Mouse (Mus musculus) liver, embryonic 15.5 days (tissue): ENCODE measurements around the gene 1700013F07Rik. TPM values are rescaled to one million over a fixed set of nuclear protein-coding genes. Genes with fewer than 3 reads are reported as not detected.

Experiments
- ATAC-seq: fragments of 200-750 bp; cut with Nextera tagmentation; 2 replicates; pipeline ENCODE4 v1.8.0; 2017; ENCODE audit warnings: moderate number of reproducible peaks, mild to moderate bottlenecking, moderate library complexity; ENCODE audit not compliant: insufficient read depth
- H3K27ac ChIP-seq: fragments of 300-500 bp; sonication (generic); replicated peaks from 2 replicates; pipeline ENCODE4 v1.5.1; 2015; ENCODE audit warnings: mild to moderate bottlenecking, inconsistent platforms
- H3K27me3 ChIP-seq: fragments of 300-500 bp; sonication (generic); 2 replicates; pipeline ENCODE4 v1.6.1; 2015; ENCODE audit warnings: mild to moderate bottlenecking, inconsistent platforms
- H3K36me3 ChIP-seq: fragments of 300-500 bp; sonication (generic); replicated peaks from 2 replicates; pipeline ENCODE4 v1.6.1; 2015; ENCODE audit warnings: moderate library complexity, mild to moderate bottlenecking, inconsistent platforms
- H3K4me1 ChIP-seq: fragments of 300-500 bp; sonication (generic); replicated peaks from 2 replicates; pipeline ENCODE4 v1.6.1; 2015; ENCODE audit warnings: inconsistent platforms
- H3K4me2 ChIP-seq: fragments of 300-500 bp; sonication (generic); 2 replicates; pipeline ENCODE4 v1.6.1; 2015; ENCODE audit warnings: moderate library complexity, mild to moderate bottlenecking, inconsistent platforms
- H3K4me3 ChIP-seq: fragments of 300-500 bp; sonication (generic); replicated peaks from 2 replicates; pipeline ENCODE4 v1.5.1; 2015; ENCODE audit warnings: mild to moderate bottlenecking, inconsistent platforms
- H3K9ac ChIP-seq: fragments of 300-500 bp; sonication (generic); 2 replicates; pipeline ENCODE4 v1.6.1; 2015; ENCODE audit warnings: moderate library complexity, mild to moderate bottlenecking, inconsistent platforms
- H3K9me3 ChIP-seq: fragments of 300-500 bp; sonication (generic); replicated peaks from 2 replicates; pipeline ENCODE4 v1.6.1; 2016; ENCODE audit warnings: inconsistent platforms
- WGBS: fragments of 180-500 bp; shearing (Covaris S2); methylation state at CpG from one replicate; pipeline ENCODE4 v1.1.7; 2015; ENCODE audit warnings: mixed read lengths; ENCODE audit not compliant: insufficient replicate concordance; 5-methylcytosine and 5-hydroxymethylcytosine counted together
- polyA plus RNA-seq: library from polyadenylated mRNA; unstranded; fragments of >200 nt; fragmentation: Nextera tagmentation; extraction: Ambion mirVana; gene quantifications from 2 replicates; pipeline ENCODE4 v1.2.1, GENCODE M21; 2015

1700013F07Rik gene
- polyA plus RNA-seq, 1 experiment from 2014 or later: not detected

DNA sequence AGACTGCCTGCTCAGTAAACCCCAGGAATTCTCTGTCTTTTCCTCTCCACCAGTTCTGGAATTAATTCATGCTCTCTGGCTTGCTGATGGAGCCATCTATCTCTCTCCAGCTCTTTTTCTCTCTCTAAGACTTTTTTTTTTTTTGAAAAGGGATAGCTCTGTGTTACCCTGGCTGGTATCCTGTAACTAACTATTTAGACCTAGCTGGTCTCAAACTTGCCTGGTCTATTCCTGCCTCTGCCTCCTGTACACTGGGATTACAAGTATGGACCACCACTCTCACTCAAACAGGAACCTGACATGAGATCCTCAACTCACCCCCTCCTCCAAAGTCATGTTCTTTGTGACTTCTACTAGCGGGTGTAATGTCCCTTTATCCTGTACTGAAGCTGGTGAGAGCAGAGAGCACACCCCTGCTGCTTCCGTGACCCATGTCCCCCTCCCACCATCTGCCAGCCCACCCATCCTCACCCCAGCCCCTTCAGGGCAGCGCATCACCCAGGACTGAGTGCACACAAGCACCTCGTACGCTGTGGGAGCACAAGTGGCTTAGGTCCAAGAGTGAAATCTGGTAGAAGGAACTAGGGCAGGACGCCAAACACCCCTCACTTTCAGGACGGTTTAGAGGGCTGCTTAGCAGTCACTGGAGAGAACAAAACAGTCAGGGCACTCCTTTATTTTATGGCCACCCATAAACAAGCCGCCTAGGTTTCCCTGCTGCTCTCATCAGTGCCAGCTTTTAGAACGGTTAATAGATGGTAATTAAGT, 23.1 kb upstream of the 1700013F07Rik start:
- Histone ChIP-seq H3K4me3 (no peak overlapping the region), H3K4me2 (no peak overlapping the region), H3K9me3 (no peaks in the 10 kb centered on the region), H3K4me1 (peaks cover 11% of the 10 kb centered on the region), H3K36me3 (no peaks in the 10 kb centered on the region), H3K9ac (no peak overlapping the region), H3K27me3 (peaks cover 4% of the 10 kb centered on the region; the same call in 1 of the 2 replicates), H3K27ac (no peak overlapping the region)
- ATAC-seq: no peak
- 32% methylated on average over 9 of the region's 9 CpGs for WGBS

DNA sequence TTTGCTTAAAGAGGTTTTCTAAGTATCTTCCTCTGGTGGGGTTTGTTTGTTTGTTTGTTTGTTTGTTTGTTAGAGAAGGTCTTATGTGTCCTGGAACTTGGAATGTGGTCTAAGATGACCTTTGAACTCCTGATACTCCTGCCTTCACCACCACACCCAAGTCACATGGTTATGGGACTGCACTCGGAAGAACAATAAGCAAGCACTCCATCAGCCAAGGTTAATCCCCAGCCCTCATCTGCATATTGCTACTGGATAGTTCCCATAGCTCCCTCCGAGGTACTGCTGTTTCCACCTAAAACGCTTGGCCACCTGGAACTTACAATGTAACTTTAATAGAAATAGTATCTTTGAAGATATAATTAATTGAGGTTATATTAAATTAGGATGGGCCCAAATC, 20.5 kb upstream of the 1700013F07Rik start:
- Histone ChIP-seq H3K9ac (no peak overlapping the region), H3K27ac (no peak overlapping the region), H3K4me2 (no peak overlapping the region), H3K27me3 (peaks cover 4% of the 10 kb centered on the region; the same call in 1 of the 2 replicates), H3K36me3 (no peaks in the 10 kb centered on the region), H3K4me3 (no peak overlapping the region), H3K9me3 (no peaks in the 10 kb centered on the region), H3K4me1 (peaks cover 11% of the 10 kb centered on the region)
- no peak for ATAC-seq
- 62% methylated on average over 3 of the region's 3 CpGs for WGBS

DNA sequence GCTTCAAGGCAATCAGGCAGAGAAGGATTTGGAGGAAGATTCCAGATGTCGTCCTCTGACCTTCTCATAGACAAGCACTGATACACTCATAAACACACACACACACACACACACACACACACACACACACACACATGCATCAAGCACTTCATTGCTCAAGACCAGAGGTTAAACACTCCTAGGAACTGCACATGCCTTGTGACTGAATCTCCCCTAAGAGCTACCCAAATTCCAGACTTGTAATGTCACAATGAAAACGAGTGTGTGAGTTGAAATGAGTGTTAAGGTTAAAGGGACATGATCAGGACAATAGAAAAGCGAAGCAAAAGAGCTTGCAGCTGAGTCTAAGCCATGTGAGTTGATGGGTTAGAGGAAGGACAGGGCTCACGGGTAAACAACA, 15.7 kb upstream of the 1700013F07Rik start:
- Histone ChIP-seq H3K4me1 (no peaks in the 10 kb centered on the region), H3K36me3 (no peaks in the 10 kb centered on the region), H3K4me3 (no peak overlapping the region), H3K27ac (no peak overlapping the region), H3K9ac (no peak overlapping the region), H3K4me2 (no peak overlapping the region), H3K27me3 (no peaks in the 10 kb centered on the region), H3K9me3 (no peaks in the 10 kb centered on the region)
- ATAC-seq: no peak
- 48% methylated on average over 4 of the region's 4 CpGs for WGBS

DNA sequence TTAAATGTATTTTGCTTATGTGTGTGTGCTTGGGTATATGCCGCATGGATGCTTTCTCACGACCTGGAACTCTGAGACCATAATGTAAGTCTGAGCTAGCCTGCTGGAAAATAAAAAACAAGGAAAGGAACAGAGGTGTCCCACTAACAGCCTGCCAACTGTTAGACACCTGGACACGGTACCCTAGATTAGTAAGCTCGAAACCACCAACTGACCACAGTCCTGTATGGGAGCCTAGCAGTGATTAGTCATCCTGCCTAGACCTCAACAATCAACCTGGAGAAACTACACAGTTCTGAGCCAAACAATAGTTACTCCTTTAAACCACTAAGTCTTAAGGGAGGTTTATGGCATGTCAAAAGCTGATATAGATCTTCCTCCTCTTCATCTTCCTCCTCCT, 10.5 kb upstream of the 1700013F07Rik start:
- WGBS: 54% methylated on average over 4 of the region's 4 CpGs
- H3K4me3 ChIP-seq: no peak overlapping the region
- H3K27ac ChIP-seq: no peak overlapping the region
- no peak overlapping the region for H3K9ac ChIP-seq
- H3K27me3 ChIP-seq: no peaks in the 10 kb centered on the region
- no peak for ATAC-seq
- H3K36me3 ChIP-seq: no peaks in the 10 kb centered on the region
- H3K4me1 ChIP-seq: no peaks in the 10 kb centered on the region
- H3K9me3 ChIP-seq: no peaks in the 10 kb centered on the region
- no peak overlapping the region for H3K4me2 ChIP-seq

DNA sequence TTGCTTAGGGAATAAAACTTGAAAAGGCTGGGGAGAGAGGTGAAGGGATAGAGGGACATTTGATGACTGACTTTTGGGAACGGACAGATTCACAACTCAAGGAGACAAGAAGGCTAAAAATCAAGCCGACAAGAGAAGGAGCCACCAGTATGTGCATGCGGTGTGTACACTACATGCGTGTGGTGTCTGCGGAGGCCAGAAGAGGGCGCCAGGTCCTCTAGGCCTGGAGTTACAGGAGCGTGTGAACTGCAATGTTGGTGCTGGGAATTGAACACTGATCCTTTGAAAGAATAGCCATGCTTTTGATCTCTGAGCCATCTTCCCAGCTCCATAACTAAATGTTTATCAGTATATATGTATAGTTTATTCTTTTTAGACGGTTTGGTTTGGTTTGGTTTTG, 5.5 kb upstream of the 1700013F07Rik start:
- Histone ChIP-seq H3K9ac (no peak overlapping the region), H3K4me1 (peaks cover 4% of the 10 kb centered on the region; the same call in 1 of the 2 replicates), H3K27ac (no peak overlapping the region), H3K9me3 (no peaks in the 10 kb centered on the region), H3K27me3 (0 out of 2 replicates have a peak, but pooled peaks cover 15% of the 10 kb centered on the region), H3K36me3 (no peaks in the 10 kb centered on the region), H3K4me2 (no peak overlapping the region), H3K4me3 (no peak overlapping the region)
- WGBS: 77% methylated on average over 8 of the region's 8 CpGs
- ATAC-seq: no peak

DNA sequence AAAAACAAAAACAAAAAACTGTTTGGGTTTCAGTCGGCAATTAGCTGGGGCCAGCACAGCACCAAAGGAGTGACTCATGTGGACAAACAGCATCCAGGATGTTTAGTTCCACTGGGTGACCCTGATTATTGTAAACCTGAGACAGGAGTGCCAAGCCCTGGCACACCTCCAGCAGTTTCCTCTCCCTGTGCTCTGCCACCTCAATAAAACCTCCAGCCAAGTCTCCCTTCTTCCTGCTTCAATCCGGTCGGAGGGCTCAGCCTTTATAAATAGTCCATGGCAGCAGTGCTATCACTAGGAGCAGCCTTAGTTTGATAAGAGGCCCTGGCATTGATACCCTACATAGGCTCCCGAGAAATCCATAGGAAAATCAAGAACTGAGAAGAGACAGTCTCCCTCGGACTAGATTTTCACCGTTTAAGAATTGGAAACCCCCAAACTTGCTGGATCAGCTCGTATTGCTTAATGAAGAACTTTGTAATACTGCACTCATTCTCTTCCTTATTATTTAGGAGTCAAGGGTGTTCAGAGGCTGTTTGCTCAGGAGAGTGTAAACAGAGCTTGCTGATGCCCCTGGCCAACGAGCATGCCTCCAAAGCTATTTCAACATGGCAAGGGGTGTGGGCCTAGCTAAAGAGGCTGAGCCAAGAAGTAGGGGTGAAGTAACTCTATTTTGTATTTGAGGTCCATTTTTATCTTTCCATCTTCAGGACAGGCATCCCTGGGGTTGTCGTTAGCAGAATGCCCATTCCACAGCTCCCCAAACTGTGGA, 650 bp upstream of the 1700013F07Rik start:
- no peak overlapping the region for H3K9ac ChIP-seq
- 53% methylated on average over 9 of the region's 9 CpGs for WGBS
- H3K36me3 ChIP-seq: no peaks in the 10 kb centered on the region
- no peak overlapping the region for H3K4me2 ChIP-seq
- H3K27ac ChIP-seq: no peak overlapping the region
- no peak for ATAC-seq
- peaks cover 55% of the 10 kb centered on the region for H3K27me3 ChIP-seq
- H3K4me3 ChIP-seq: no peak overlapping the region
- no peaks in the 10 kb centered on the region for H3K9me3 ChIP-seq
- H3K4me1 ChIP-seq: peaks cover 17% of the 10 kb centered on the region

DNA sequence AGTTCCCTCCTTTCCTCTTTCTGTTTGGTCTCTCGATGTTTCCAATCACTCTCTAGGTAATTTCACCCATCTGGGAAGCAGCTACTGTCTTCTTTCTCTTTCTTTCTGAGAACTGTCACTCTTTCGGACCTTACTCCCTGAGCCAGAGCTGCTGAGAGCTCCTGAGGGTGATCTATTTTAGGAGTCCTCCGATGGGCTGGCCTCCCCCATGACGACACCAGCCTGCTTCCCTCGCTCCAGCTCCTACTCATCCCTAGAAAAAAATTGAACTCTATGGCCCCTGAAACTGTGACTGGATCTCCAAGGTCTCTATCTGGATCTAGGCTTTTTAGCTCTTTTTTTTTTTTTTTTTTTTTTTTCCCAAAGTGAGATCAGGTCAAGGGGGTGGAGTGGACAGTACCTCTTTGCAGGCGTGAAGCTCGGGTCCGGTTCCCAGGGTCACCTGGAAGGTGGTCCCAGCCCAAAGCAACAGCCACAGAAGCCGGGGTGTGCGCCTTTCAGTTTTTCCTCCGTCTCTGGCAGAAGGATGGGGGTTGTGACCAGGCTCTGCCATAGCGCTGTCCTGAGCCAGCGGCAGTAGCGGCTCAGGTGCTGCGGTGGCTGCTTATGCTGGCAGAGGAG, 2.1 kb downstream of the 1700013F07Rik start:
- H3K9ac ChIP-seq: no peak overlapping the region
- no peaks in the 10 kb centered on the region for H3K36me3 ChIP-seq
- H3K4me2 ChIP-seq: peak overlapping the region; percentile 46; the same call in 1 of the 2 replicates
- ATAC-seq: no peak
- H3K9me3 ChIP-seq: no peaks in the 10 kb centered on the region
- no peak overlapping the region for H3K27ac ChIP-seq
- peak overlapping the region; percentile 21 for H3K4me3 ChIP-seq
- H3K4me1 ChIP-seq: peaks cover 17% of the 10 kb centered on the region
- H3K27me3 ChIP-seq: peaks cover 70% of the 10 kb centered on the region
- 7% methylated on average over 15 of the region's 15 CpGs for WGBS

DNA sequence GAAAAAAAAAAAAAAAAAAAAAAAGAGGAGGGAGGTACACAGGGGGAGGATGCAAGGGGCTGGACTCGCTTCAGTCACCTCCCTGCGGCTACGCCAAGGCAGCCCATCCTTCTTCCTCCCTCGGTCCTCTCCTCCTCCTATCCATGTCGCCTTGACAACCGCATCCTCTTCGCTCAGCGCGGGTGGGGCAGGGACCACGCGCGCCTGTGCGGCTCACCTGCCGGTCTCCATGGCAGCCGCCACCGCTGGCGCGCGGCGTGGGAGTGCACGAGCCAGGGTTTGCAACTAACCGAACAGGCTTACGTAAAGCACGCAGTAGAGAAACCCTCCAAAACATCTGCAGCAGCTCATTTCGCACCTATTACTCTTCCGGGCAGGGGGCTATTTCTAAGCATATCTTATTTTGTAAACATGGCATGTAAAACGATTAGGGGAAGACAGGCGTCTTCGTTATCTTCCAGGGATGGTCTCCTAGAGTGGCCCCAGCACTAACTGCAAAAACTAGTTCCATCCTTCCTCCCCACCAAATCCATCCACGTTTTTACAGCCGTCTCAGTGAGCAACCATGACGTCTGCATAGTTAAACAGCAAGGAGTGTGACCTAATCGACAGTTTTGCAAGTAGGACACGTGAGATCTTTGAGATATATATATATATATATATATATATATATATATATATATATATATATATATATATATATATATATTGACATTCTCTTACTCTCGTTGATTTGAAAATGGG, 2.7 kb downstream of the 1700013F07Rik start, which contains the start of gene 5330417C22Rik:
Gene 5330417C22Rik (minus strand): TSS at position 20 of the 744 bp plus-strand sequence.
- H3K27ac ChIP-seq: no peak within 1 kb of the TSS
- no peak for ATAC-seq
- H3K36me3 ChIP-seq: no peaks in the 10 kb centered on the region
- no peaks in the 10 kb centered on the region for H3K9me3 ChIP-seq
- peaks cover 67% of the 10 kb centered on the region for H3K27me3 ChIP-seq
- peaks cover 17% of the 10 kb centered on the region for H3K4me1 ChIP-seq
- H3K4me3 ChIP-seq: peak within 1 kb of the TSS; percentile 21
- WGBS: 2% methylated on average over 35 of the region's 35 CpGs
- H3K4me2 ChIP-seq: peak within 1 kb of the TSS; percentile 46
- H3K9ac ChIP-seq: no peak within 1 kb of the TSS

DNA sequence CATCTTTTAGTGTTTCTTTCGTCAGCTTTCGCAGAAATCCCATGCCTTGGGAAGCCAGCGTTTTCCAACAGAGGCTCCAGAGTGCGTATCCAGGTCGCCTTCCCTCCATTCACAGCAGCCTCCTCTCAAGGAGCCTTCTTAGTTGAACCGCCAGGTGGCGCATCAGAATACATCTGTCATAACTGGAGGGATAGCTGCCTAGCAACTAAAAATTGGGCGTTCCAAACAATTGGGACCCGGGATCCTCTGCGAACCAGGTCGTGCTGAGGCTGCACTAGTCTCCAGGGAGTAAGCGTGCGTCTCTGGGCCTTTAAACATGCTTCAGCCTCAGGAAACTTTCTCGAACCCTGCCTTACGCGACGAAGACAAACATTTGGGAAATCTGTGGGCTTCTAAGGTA, 3.4 kb downstream of the 1700013F07Rik start:
- H3K4me2 ChIP-seq: peak overlapping the region; percentile 40
- H3K36me3 ChIP-seq: no peaks in the 10 kb centered on the region
- H3K27me3 ChIP-seq: peaks cover 63% of the 10 kb centered on the region
- ATAC-seq: no peak
- peaks cover 17% of the 10 kb centered on the region for H3K4me1 ChIP-seq
- 6% methylated on average over 17 of the region's 17 CpGs for WGBS
- H3K27ac ChIP-seq: no peak overlapping the region
- no peak overlapping the region for H3K4me3 ChIP-seq
- H3K9ac ChIP-seq: no peak overlapping the region
- no peaks in the 10 kb centered on the region for H3K9me3 ChIP-seq

DNA sequence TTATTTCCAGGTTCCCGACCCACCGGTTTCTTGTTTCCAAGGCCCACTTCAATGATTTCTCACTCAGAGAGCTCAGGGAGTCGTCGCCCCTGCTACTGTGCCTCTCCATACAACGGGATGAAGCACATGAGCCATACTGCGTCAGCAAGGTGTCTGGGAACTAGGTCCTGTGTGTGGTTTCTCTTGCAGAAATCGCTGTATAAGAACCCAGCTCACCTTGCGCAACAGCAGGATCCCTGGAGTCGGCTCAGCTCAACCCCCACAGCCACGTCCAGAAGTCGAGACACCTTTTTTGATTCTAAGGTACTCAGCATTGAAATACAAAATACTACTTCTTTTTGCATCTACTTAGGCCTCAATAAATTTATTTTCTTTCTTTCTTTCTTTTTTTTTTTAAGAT, 8.3 kb downstream of the 1700013F07Rik start:
- no peak overlapping the region for H3K27ac ChIP-seq
- H3K4me2 ChIP-seq: no peak overlapping the region
- no peak overlapping the region for H3K9ac ChIP-seq

More for the DNA sequence above, 8.3 kb downstream of the 1700013F07Rik start:
- Histone ChIP-seq H3K36me3 (no peaks in the 10 kb centered on the region), H3K4me1 (peaks cover 4% of the 10 kb centered on the region), H3K9me3 (no peaks in the 10 kb centered on the region), H3K27me3 (peaks cover 25% of the 10 kb centered on the region), H3K4me3 (no peak overlapping the region)
- no peak for ATAC-seq
- 58% methylated on average over 11 of the region's 11 CpGs for WGBS
